Mouse (Mus musculus) frontal cortex, adult (tissue): Measurements from ENCODE around the gene Klhl10.

Source experiments
- ATAC-seq: cut with Nextera tagmentation; 2 replicates; pipeline ENCODE4 v1.9.2; 2017; ENCODE audit warnings: mild to moderate bottlenecking, moderate library complexity, mixed read lengths; ENCODE audit not compliant: low TSS enrichment

The Klhl10 gene

GRCm38 (mm10) chr11:100408076-100408834 is 33.5 kb upstream of the Klhl10 start:
- ATAC-seq, result peak; percentile 84

DNA sequence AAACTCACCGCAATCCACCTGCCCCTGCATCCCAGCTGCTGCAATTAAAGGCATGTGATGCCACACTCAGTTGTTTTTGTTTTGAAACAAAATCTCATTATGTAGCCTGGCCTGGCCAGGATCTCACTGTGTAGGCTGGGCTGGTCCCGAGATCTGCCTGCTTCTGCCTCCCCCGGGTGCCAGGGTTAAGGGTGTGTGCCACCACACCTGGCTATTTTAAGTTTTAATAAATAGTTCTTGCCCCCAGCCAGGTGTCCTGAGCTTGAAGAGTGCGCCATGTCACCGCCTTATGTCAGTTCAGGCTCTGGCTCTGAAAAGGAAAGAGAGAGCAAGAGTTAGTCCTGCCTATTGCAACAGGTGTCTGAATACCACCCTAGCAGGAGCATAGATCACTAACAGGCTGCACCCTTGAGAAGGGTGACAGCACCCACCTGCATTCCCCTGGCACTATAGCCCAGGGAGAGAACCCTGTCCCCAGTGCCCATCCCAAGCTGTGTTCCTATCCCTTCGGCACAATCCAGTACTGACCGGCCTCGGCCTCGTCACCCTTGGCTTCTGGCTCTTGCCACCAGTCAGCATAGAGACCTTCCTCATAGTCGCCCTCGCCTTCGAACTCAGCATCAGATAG is 32.8 kb upstream of the Klhl10 start:
- no peak for ATAC-seq

GRCm38 (mm10) chr11:100409686-100410085 is 32.0 kb upstream of the Klhl10 start:
- no peak for ATAC-seq

GRCm38 (mm10) chr11:100411736-100412135 is 30.0 kb upstream of the Klhl10 start:
- ATAC-seq, result no peak

DNA sequence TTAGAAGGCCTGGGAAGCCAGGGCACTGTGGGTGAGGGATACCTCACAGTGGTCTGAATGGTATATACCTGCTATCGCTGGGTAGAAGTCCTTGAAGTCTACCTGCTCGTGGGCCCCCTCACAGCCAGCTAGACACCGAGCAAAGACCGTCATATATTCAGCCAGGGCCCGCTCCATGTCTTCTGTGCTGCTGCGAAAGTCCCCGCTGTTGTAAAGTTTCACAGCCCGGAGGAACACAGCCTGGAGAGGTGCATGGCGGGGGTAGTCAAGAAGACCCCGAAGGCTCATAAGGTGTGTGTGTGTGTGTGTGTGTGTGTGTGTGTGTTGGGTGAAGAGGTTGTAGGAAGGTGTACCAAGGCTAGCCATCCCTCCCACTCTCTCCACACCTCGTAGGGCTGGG is 28.2 kb upstream of the Klhl10 start:
- ATAC-seq, result no peak

- ATAC-seq, result peak; percentile 80
These were observed 27.4 kb upstream of the Klhl10 start, which contains the start of gene P3h4 for GRCm38 (mm10) chr11:100414021-100414913. Gene P3h4, minus strand, starts transcription at chr11:100414836.

DNA sequence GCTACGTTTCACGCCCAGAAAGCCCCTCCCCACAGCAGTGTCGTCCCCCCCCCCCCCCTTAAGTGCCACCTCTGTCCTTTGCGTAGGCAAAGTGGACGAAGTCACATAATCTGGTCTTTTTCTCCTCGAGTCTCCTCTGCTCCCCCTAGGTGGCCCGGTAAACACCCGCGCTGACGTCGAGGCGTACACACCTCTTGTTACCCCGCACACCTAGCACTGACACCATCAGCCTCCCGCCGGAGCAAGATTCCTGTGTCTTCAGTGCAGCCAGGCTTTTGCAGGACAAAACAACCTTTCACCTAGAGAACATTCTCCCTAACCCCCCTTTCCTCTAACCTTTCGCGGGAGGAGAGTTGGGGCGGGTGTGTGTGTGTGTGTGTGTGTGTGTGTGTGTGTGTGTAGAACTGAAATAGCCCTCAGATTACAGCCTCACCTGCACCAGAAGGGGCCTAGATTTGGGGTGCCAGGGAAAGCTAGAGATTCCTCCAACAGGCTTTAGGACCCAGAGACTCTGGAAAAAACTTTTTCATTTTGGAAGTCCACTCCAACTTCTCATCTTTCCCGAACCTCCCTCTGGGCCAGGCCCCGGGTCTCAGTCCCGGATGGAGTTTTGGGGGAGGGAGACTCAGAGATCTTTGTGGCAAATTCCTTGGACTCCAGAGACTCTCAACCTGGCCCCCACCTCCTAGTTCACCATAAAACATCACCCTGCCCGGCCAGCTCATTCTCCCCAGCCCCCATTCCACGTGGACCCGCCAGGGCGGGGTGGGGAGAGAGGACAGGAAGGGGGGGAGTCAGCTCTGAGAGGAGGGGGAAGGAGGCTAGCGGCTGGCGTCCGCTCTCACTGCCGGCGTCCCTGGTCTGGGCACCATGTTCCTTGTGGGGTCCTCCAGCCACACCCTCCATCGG is 26.5 kb upstream of the Klhl10 start, which contains the start of gene Fkbp10:
TSS of gene Fkbp10 (plus strand) at position 784 of the 909 bp plus-strand sequence.
- no peak for ATAC-seq

DNA sequence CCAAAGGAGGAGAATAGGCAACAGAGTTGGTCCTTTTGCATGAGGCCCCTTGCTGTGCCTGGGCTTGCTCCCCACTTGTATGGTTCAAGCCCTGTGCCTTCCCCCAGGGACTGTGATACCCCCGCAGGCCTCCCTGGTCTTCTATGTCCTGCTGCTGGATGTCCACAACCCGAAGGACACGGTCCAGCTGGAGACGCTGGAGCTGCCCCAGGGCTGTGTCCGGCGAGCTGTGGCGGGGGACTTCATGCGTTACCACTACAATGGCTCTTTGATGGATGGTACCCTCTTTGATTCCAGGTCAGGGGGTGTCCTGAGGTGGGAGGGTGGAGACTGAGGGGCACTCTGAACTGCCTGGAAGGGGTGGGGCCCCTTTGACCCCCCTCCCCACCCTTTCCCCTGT is 20.2 kb upstream of the Klhl10 start:
- ATAC-seq, result no peak

DNA sequence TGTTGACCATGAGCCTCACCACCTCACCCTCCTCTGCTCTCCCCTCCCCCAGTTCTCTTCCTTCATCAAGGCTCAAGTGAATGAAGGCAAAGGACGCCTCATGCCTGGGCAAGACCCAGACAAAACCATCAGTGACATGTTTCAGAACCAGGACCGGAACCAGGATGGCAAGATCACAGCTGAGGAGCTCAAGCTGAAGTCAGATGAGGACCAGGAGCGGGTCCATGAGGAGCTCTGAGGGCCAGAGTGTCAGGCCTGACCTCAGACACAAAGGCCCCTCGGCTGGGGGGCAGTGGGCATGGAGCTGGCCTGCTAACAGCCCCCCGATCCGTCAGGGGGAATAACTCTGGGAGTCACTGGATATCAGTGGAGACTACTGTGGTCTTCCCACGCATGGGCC is 17.9 kb upstream of the Klhl10 start:
- no peak for ATAC-seq

DNA sequence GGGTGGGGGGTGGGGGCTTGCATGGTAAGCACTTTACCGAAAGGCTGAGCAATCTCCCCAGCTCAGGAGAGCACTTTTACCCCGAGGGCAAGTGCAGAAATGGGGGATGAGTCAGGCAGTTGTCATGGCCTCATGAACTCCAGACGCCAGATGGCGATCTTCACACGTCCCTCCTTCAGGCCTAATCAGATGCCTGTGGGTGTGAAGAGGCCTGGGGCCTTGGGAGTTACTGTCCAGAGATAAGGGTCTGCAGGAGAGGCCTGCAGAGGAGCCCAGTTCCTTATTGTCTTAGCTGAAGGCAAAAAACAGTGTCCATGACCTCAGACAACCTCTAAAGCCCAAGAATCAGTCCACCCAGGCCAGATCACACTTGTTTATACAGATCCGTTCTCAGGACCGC is 15.9 kb upstream of the Klhl10 start:
- ATAC-seq, result no peak

- ATAC-seq, result no peak
These were observed 14.9 kb upstream of the Klhl10 start for GRCm38 (mm10) chr11:100426820-100427219.

DNA sequence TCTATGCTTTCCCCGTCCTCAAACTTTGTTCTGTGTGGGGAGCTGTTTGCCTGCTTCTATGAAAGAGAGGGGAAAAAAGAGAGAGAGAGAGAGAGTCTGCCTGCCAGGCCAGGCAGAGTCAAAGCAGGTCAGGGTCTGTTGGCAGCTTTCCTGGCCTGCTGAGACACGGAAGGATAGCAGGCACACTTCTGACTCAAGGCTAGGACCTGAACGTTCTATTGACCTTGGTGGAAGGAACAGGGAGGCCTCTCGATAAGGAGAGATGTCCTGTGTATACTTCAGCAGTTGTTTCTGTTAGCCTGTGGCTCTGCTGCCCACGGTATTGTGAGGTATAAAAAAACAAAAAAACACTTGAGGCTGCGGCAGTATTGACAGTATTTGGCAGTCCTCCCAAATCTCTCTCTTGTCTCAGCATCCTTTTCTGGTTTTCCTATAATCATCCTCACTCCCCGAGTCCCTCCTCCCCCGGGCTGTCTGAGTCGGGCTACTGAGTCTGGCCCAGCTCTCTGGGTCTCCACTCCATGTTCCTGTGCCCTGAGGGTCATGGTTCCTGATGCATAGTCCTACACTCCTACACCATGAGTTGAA is 13.0 kb upstream of the Klhl10 start:
- ATAC-seq, result peak; percentile 20; the same call in 1 of the 2 replicates

GRCm38 (mm10) chr11:100430052-100430451 is 11.7 kb upstream of the Klhl10 start:
- no peak for ATAC-seq

DNA sequence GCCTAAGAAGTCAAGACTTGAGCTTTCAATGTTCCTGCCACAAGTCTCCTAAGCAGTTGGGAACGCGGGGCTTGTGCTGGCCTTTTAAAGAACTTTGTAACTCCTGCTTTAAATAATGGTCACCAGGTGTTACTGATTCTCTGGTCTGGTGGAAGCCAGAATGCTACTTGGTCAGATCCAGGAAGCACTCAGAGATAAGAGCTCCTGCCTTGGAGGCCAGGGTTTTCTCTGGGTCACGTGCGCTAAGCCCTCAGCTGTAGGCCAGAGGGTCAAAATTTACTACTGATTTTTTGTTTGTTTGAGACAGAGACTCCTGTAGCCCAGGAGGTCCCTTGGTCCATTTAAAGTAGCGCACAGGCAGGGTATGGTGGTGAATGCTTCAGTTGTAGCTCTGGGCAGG is 9.7 kb upstream of the Klhl10 start:
- no peak for ATAC-seq

DNA sequence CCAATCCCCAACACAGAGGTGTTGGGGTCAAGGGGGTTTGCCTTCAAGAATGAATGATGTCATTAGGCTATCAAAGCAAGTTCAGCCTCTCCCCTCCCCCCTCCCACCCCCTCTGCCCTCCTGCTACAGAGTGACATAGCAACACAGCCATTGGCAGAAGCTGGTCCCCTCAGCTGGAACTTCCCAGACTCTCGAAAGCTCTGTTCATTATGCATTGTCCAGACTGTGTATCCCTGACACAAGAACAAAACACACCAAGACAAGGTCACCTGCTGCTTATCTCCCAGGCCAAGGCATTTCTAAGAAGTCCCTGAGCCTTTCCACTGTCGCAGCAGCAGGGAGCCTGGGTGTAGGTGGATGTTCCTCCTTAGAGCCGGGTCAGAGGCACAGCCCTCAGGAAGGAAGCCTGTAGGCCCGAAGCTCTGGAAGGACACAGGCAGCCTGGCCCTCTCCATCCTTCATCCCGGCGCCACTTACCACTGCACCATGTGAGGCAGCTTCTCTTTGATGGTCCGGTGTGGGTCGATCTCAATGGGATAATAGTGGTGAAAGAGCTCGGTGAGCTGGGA is 6.0 kb upstream of the Klhl10 start:
- ATAC-seq, result no peak

- ATAC-seq, result no peak
These were observed 3.8 kb upstream of the Klhl10 start for GRCm38 (mm10) chr11:100437901-100438300.

GRCm38 (mm10) chr11:100440691-100441522 is 810 bp upstream of the Klhl10 start:
- ATAC-seq, result peak; percentile 93

DNA sequence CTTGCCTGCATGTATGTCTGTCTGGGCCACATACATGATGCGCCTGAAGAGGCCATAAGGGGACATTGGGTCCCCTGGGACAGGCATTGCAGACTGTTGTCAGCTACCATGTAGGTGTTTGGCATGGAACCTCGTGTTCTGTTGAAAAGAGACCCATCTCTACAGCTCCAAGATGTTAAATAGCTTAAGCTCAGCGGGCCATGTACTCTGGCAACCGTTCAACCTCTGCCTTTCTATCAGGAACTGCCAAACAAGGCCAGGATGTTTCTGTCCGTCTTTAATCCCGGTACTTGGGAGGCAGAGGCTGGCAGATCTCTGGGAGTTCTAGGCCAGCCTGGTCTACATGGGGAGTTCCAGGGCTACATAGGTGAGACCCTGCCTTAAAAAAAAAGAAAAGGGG is 908 bp downstream of the Klhl10 start:
- ATAC-seq, result no peak

GRCm38 (mm10) chr11:100457247-100457646 is 15.5 kb downstream of the Klhl10 start:
- ATAC-seq, result no peak

GRCm38 (mm10) chr11:100457711-100458110 is 16.0 kb downstream of the Klhl10 start:
- no peak for ATAC-seq
